Mouse (Mus musculus): ENCODE measurements around the gene Pes1. TPM values are rescaled to one million over a fixed set of nuclear protein-coding genes. Genes with fewer than 3 reads are reported as not detected.

Gene Pes1
- polyA plus RNA-seq, 1 experiment from 2014 or later: 108 TPM

DNA sequence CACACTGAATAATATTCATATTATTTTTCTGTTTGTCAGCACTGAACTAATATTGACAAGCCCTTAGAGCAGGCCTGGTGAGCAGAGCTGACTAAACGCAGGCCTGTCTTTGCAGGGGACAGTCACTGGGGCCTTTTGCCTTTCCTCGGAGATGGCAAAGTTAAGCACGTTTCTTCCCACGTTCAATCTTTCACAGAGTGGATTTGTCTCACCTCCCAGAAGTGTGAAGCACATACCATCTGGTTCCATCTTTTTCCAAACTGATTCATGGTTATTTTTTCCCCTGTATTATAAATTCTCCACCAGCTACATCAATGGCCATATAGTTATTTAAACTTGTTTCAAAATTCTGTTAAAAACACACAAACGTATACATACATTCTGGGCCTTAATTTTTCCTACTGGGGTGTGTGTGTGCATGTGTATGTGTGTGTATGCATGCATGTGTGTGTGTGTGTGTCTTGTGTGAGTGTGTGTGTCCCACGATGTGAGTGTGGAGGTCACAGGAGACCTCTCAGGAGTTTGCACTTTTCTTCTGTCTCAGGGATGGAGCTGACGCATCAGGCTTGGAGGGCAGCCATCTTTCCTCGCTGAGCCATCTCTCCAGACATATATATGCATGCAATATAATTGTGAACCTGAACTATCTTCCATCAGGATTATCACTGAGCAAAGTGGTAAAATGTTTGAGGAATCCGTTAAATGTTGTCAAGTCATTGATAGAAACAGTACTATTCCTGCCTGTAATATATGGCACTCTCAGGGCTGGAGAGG, 64.0 kb downstream of the Pes1 start:
- Histone ChIP-seq H3K9me3 (no peaks in the 10 kb centered on the region), H3K4me3 (no peak overlapping the region), H3K27me3 (replicated peaks; ENCODE audit: low read depth, poor library complexity, severe bottlenecking) (peaks cover 20% of the 10 kb centered on the region), H3K27ac (replicated peaks) (no peak overlapping the region), H3K4me1 (peaks cover 2% of the 10 kb centered on the region; the same call in 1 of the 2 replicates), H3K36me3 (replicated peaks) (no peaks in the 10 kb centered on the region)
- 80% methylated on average over 9 of the region's 9 CpGs for WGBS
- no peak for DNase-seq (ENCODE audit: low spot score)

DNA sequence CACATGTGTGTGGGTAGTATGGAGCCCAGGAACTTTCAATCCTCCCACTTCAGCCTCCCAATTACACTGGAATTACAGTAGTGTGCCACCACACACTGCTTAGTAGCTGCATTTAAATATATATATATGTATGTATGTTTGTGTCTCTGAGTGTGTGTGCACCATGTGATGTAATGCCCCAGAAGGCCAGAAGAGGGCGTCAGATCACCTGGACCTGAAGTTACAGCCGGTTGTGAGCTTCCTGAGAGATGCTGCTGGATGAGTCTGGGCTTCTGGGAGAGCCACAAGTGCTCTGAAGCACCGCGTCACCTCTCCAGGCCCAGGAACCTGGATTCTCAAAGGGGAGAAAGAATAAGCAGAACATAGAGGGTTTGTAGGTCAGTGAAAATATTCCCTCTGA, 65.6 kb downstream of the Pes1 start:
- no peak for DNase-seq (ENCODE audit: low spot score)
- H3K36me3 ChIP-seq (replicated peaks): no peaks in the 10 kb centered on the region
- peaks cover 2% of the 10 kb centered on the region; the same call in 1 of the 2 replicates for H3K4me1 ChIP-seq
- no peak overlapping the region for H3K27ac ChIP-seq (replicated peaks)
- H3K27me3 ChIP-seq (replicated peaks; ENCODE audit: low read depth, poor library complexity, severe bottlenecking): peaks cover 20% of the 10 kb centered on the region
- no peak overlapping the region for H3K4me3 ChIP-seq
- WGBS: 71% methylated on average over 4 of the region's 4 CpGs
- no peaks in the 10 kb centered on the region for H3K9me3 ChIP-seq

Other genes with a start within 250 kb of the Pes1 start
- gene Osbp2, start 100.1 kb upstream of the Pes1 start, polyA plus RNA-seq (2016; fragmentation: Nextera tagmentation; extraction: Ambion mirVana): 0.82 and 1.2 TPM in 2 replicates
- 0.61 and 0.97 TPM in 2 replicates for gene 4921536K21Rik, start 68.9 kb upstream of the Pes1 start, polyA plus RNA-seq (2016; fragmentation: Nextera tagmentation; extraction: Ambion mirVana)
- gene Dusp18, start 68.7 kb upstream of the Pes1 start, polyA plus RNA-seq (2016; fragmentation: Nextera tagmentation; extraction: Ambion mirVana): 16.6 and 17.0 TPM in 2 replicates
- 3.1 and 3.5 TPM in 2 replicates for gene Slc35e4, start 49.3 kb upstream of the Pes1 start, polyA plus RNA-seq (2016; fragmentation: Nextera tagmentation; extraction: Ambion mirVana)
- gene Tcn2, start 31.8 kb upstream of the Pes1 start, polyA plus RNA-seq (2016; fragmentation: Nextera tagmentation; extraction: Ambion mirVana): 23.7 and 23.9 TPM in 2 replicates
- gene 4930556J24Rik, start 12.8 kb downstream of the Pes1 start, polyA plus RNA-seq (2016; fragmentation: Nextera tagmentation; extraction: Ambion mirVana): 0.37 and 0.52 TPM in 2 replicates
- 0.55 and 0.58 TPM in 2 replicates for gene Gal3st1, start 19.7 kb downstream of the Pes1 start, polyA plus RNA-seq (2016; fragmentation: Nextera tagmentation; extraction: Ambion mirVana)
- 0.29 TPM in 1 of 2 replicates, not detected in the other for gene Sec14l4, start 67.5 kb downstream of the Pes1 start, polyA plus RNA-seq (2016; fragmentation: Nextera tagmentation; extraction: Ambion mirVana)
- not detected in 2 replicates for gene Sec14l3, start 100.9 kb downstream of the Pes1 start, polyA plus RNA-seq (2016; fragmentation: Nextera tagmentation; extraction: Ambion mirVana)
- 14.6 and 15.6 TPM in 2 replicates for gene Mtfp1, start 131.5 kb downstream of the Pes1 start, polyA plus RNA-seq (2016; fragmentation: Nextera tagmentation; extraction: Ambion mirVana)
- gene Sec14l2, start 159.4 kb downstream of the Pes1 start, polyA plus RNA-seq (2016; fragmentation: Nextera tagmentation; extraction: Ambion mirVana): 1.7 and 2.0 TPM in 2 replicates
- 21.2 and 22.8 TPM in 2 replicates for gene Rnf215, start 171.2 kb downstream of the Pes1 start, polyA plus RNA-seq (2016; fragmentation: Nextera tagmentation; extraction: Ambion mirVana)
- gene Ccdc157, start 196.3 kb downstream of the Pes1 start, polyA plus RNA-seq (2016; fragmentation: Nextera tagmentation; extraction: Ambion mirVana): 7.2 and 8.0 TPM in 2 replicates
- 102 and 105 TPM in 2 replicates for gene Sf3a1, start 196.4 kb downstream of the Pes1 start, polyA plus RNA-seq (2016; fragmentation: Nextera tagmentation; extraction: Ambion mirVana)
- gene Tbc1d10a, start 222.8 kb downstream of the Pes1 start, polyA plus RNA-seq (2016; fragmentation: Nextera tagmentation; extraction: Ambion mirVana): 27.4 and 31.0 TPM in 2 replicates

Measured in embryonic facial prominence, embryonic 10.5 days (tissue).